Mouse (Mus musculus): ENCODE results near the gene Cerkl. TPM values are rescaled to one million over a fixed set of nuclear protein-coding genes. Genes with fewer than 3 reads are reported as not detected.

The Cerkl gene
- polyA plus RNA-seq, 1 experiment from 2014 or later: not detected

- Histone ChIP-seq H3K27me3 (replicated peaks) (peaks cover 69% of the 10 kb centered on the region), H3K36me3 (no peaks in the 10 kb centered on the region), H3K9ac (no peak overlapping the region), H3K4me2 (no peak overlapping the region), H3K4me1 (replicated peaks) (peaks cover 13% of the 10 kb centered on the region), H3K27ac (ENCODE audit: poor library complexity, severe bottlenecking) (no peak overlapping the region), H3K9me3 (replicated peaks) (no peaks in the 10 kb centered on the region), H3K4me3 (no peak overlapping the region)
- WGBS: 53% methylated on average over 3 of the region's 3 CpGs
- ATAC-seq (ENCODE audit: insufficient number of reproducible peaks, low FRiP score): no peak
These were observed 849 bp upstream of the Cerkl start for GRCm38 (mm10) chr2:79457434-79457833.

DNA sequence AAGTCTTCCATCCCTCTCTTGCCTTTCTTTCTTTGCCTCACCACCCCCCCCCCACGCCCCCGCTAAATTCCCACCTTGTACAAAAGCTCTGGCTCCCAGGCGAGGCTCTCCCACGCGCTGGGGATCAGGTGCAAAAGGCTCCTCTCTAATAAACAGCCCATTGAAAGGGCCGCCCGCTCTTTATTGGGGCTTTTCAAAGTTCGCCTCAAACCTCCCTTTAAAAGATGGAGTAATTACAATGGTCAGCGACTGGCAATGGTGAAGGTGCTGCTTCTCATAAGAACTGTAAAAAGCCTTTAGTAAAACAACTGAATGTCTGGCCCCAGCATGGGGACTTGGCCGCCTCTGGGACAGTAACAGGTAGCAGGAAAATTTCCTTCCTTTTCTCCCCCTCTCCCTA is 939 bp downstream of the Cerkl start:
- H3K36me3 ChIP-seq: no peaks in the 10 kb centered on the region
- no peak overlapping the region for H3K4me3 ChIP-seq
- H3K4me2 ChIP-seq: no peak overlapping the region
- H3K9me3 ChIP-seq (replicated peaks): no peaks in the 10 kb centered on the region
- H3K9ac ChIP-seq: no peak overlapping the region
- WGBS: 8% methylated on average over 10 of the region's 10 CpGs
- peaks cover 13% of the 10 kb centered on the region for H3K4me1 ChIP-seq (replicated peaks)
- no peak overlapping the region for H3K27ac ChIP-seq (ENCODE audit: poor library complexity, severe bottlenecking)
- peaks cover 64% of the 10 kb centered on the region for H3K27me3 ChIP-seq (replicated peaks)
- ATAC-seq (ENCODE audit: insufficient number of reproducible peaks, low FRiP score): no peak

GRCm38 (mm10) chr2:79454786-79455446 is 1.7 kb downstream of the Cerkl start:
- H3K27me3 ChIP-seq (replicated peaks): peaks cover 57% of the 10 kb centered on the region
- H3K36me3 ChIP-seq: no peaks in the 10 kb centered on the region
- no peaks in the 10 kb centered on the region for H3K9me3 ChIP-seq (replicated peaks)
- H3K4me3 ChIP-seq: no peak overlapping the region
- H3K4me2 ChIP-seq: no peak overlapping the region
- H3K4me1 ChIP-seq (replicated peaks): peaks cover 13% of the 10 kb centered on the region
- 18% methylated on average over 15 of the region's 15 CpGs for WGBS
- no peak overlapping the region for H3K9ac ChIP-seq
- no peak overlapping the region for H3K27ac ChIP-seq (ENCODE audit: poor library complexity, severe bottlenecking)
- no peak for ATAC-seq (ENCODE audit: insufficient number of reproducible peaks, low FRiP score)

DNA sequence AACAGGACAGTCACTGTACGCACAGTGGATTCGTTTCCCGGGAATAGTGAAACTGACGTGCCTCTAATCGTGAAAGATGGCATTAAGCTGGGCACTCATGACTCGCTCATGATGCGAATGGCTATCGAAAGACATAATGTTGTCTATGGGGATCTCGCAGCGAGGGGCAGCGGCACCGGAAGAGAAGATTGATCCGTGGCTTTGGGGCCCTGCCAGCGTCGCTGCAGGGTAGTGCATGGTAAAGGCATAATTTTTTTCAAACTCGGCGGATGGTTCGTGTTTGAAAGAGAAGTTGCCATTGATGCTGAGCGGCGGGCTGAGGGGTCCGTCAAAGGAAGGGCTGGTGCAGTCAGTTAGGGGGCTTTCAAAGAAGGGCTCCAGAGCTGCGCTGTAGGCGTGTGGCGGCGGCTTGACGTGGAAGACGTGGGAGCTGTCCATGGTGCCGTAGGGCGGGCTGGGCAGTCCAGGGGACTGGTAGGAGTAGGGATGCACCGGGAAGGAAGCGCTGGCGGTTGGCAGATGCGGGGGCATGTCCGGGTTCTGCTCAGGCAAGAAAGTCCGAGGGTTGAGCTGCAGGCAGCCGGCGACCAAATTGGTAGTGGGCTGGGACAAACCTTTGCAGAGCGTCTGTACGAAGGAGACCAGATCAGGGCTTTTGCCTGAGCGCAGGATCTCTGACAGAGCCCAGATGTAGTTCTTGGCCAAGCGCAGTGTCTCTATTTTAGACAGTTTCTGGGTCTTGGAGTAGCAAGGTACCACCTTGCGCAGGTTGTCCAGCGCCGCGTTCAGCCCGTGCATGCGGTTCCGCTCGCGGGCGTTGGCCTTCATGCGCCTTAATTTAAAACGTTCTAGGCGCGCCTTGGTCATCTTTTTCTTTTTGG is 2.4 kb downstream of the Cerkl start:
- Histone ChIP-seq H3K4me3 (peak overlapping the region; percentile 48), H3K4me1 (replicated peaks) (peaks cover 12% of the 10 kb centered on the region), H3K9ac (no peak overlapping the region), H3K36me3 (no peaks in the 10 kb centered on the region), H3K27ac (ENCODE audit: poor library complexity, severe bottlenecking) (no peak overlapping the region), H3K4me2 (peak overlapping the region; percentile 97), H3K9me3 (replicated peaks) (no peaks in the 10 kb centered on the region), H3K27me3 (replicated peaks) (peaks cover 52% of the 10 kb centered on the region)
- 2% methylated on average over 55 of the region's 55 CpGs for WGBS
- ATAC-seq (ENCODE audit: insufficient number of reproducible peaks, low FRiP score): no peak

GRCm38 (mm10) chr2:79451438-79451837 is 5.1 kb downstream of the Cerkl start:
- Histone ChIP-seq H3K9me3 (replicated peaks) (no peaks in the 10 kb centered on the region), H3K36me3 (no peaks in the 10 kb centered on the region), H3K27ac (ENCODE audit: poor library complexity, severe bottlenecking) (no peak overlapping the region), H3K27me3 (replicated peaks) (peaks cover 25% of the 10 kb centered on the region), H3K4me2 (no peak overlapping the region), H3K4me3 (no peak overlapping the region), H3K4me1 (replicated peaks) (peaks cover under 1% of the 10 kb centered on the region), H3K9ac (no peak overlapping the region)
- no peak for ATAC-seq (ENCODE audit: insufficient number of reproducible peaks, low FRiP score)
- WGBS: 46% methylated on average over 5 of the region's 5 CpGs

GRCm38 (mm10) chr2:79450684-79451394 is 5.7 kb downstream of the Cerkl start:
- no peak for ATAC-seq (ENCODE audit: insufficient number of reproducible peaks, low FRiP score)
- Histone ChIP-seq H3K36me3 (no peaks in the 10 kb centered on the region), H3K27ac (ENCODE audit: poor library complexity, severe bottlenecking) (no peak overlapping the region), H3K9me3 (replicated peaks) (no peaks in the 10 kb centered on the region), H3K27me3 (replicated peaks) (peaks cover 20% of the 10 kb centered on the region), H3K4me3 (no peak overlapping the region), H3K9ac (no peak overlapping the region), H3K4me1 (replicated peaks) (no peaks in the 10 kb centered on the region), H3K4me2 (no peak overlapping the region)
- WGBS: 62% methylated on average over 4 of the region's 4 CpGs

DNA sequence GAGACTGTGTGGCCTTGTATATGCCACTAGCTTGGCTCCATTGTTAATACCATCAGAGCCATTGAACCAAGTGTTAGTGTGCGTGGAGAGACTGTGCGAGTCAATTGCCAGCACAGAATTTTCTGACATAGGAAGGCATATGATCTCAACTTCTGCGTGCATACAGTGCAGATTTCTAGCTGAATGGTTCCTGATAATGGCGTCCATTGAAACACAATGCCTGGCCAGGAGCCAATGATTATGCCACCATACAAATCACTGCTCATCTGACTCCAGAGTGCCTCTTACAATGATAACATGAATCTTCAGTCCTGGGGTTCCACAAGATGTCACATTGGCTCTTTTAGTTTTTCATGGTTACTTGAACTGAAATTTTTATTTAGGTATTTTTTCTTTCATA is 7.2 kb downstream of the Cerkl start:
- no peak overlapping the region for H3K4me3 ChIP-seq
- no peak overlapping the region for H3K9ac ChIP-seq
- WGBS: 62% methylated on average over 4 of the region's 4 CpGs
- H3K27me3 ChIP-seq (replicated peaks): peaks cover 5% of the 10 kb centered on the region
- H3K4me1 ChIP-seq (replicated peaks): no peaks in the 10 kb centered on the region
- H3K4me2 ChIP-seq: no peak overlapping the region
- no peak for ATAC-seq (ENCODE audit: insufficient number of reproducible peaks, low FRiP score)
- no peak overlapping the region for H3K27ac ChIP-seq (ENCODE audit: poor library complexity, severe bottlenecking)
- no peaks in the 10 kb centered on the region for H3K9me3 ChIP-seq (replicated peaks)
- H3K36me3 ChIP-seq: no peaks in the 10 kb centered on the region

- no peak overlapping the region for H3K4me2 ChIP-seq
- peaks cover 3% of the 10 kb centered on the region for H3K27me3 ChIP-seq (replicated peaks)
- no peaks in the 10 kb centered on the region for H3K36me3 ChIP-seq
- 50% methylated on average over 1 of the region's 1 CpGs for WGBS
- H3K4me1 ChIP-seq (replicated peaks): no peaks in the 10 kb centered on the region
- ATAC-seq (ENCODE audit: insufficient number of reproducible peaks, low FRiP score): no peak
- no peak overlapping the region for H3K9ac ChIP-seq
- no peaks in the 10 kb centered on the region for H3K9me3 ChIP-seq (replicated peaks)
- H3K27ac ChIP-seq (ENCODE audit: poor library complexity, severe bottlenecking): no peak overlapping the region
- no peak overlapping the region for H3K4me3 ChIP-seq
These were observed 9.4 kb downstream of the Cerkl start for GRCm38 (mm10) chr2:79447198-79447597.

- no peak overlapping the region for H3K4me2 ChIP-seq
- 73% methylated on average over 3 of the region's 3 CpGs for WGBS
- H3K4me3 ChIP-seq: no peak overlapping the region
- H3K27ac ChIP-seq (ENCODE audit: poor library complexity, severe bottlenecking): no peak overlapping the region
- no peak for ATAC-seq (ENCODE audit: insufficient number of reproducible peaks, low FRiP score)
- H3K9ac ChIP-seq: no peak overlapping the region
- no peaks in the 10 kb centered on the region for H3K27me3 ChIP-seq (replicated peaks)
- H3K4me1 ChIP-seq (replicated peaks): no peaks in the 10 kb centered on the region
- H3K9me3 ChIP-seq (replicated peaks): no peaks in the 10 kb centered on the region
- H3K36me3 ChIP-seq: no peaks in the 10 kb centered on the region
These were observed 12.5 kb downstream of the Cerkl start for GRCm38 (mm10) chr2:79443861-79444620.

DNA sequence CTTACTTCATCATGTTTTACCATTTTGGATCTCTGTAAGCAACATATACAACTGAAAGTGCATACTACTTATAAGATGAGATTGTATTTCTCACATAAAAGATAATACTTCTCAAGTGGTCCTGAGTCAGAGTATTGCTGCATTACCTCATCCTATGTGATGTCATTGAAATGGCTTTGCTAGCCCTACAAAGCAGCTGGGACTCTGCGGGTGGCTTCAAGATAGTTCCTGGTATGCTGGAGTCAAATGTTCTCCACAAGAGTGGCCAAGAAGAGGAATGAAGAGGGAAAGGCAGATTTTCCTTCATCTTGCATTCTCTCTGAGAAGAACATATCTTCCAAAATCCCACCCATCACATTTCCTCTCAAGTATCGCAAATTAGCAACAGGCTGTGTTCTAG is 13.2 kb downstream of the Cerkl start:
- H3K4me1 ChIP-seq (replicated peaks): no peaks in the 10 kb centered on the region
- no peaks in the 10 kb centered on the region for H3K36me3 ChIP-seq
- H3K9me3 ChIP-seq (replicated peaks): no peaks in the 10 kb centered on the region
- ATAC-seq (ENCODE audit: insufficient number of reproducible peaks, low FRiP score): no peak
- H3K9ac ChIP-seq: no peak overlapping the region
- H3K4me2 ChIP-seq: no peak overlapping the region
- H3K27me3 ChIP-seq (replicated peaks): no peaks in the 10 kb centered on the region
- H3K27ac ChIP-seq (ENCODE audit: poor library complexity, severe bottlenecking): no peak overlapping the region
- WGBS: 82% methylated on average over 2 of the region's 2 CpGs
- H3K4me3 ChIP-seq: no peak overlapping the region

DNA sequence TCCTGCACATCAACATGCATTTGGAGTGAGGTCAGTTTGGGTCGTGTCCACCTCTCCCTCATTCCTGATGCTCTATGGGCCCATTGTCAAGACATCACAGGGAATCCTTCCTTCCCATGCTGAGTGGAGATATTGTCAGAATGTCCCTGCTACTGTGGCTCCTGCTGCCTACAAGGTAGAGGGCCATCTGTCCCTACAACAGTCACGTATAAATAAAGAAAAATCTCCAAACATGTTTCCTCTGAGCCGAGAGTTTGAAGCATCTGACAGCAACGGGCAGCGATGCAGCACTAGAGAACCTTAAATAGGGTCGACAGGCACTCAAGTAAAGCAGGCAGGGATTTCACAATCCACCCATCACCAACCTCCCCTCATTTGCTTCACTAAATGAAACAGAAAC is 13.7 kb downstream of the Cerkl start:
- Histone ChIP-seq H3K9me3 (replicated peaks) (no peaks in the 10 kb centered on the region), H3K9ac (no peak overlapping the region), H3K36me3 (no peaks in the 10 kb centered on the region), H3K4me1 (replicated peaks) (no peaks in the 10 kb centered on the region), H3K4me2 (no peak overlapping the region), H3K27me3 (replicated peaks) (no peaks in the 10 kb centered on the region), H3K27ac (ENCODE audit: poor library complexity, severe bottlenecking) (no peak overlapping the region), H3K4me3 (no peak overlapping the region)
- ATAC-seq (ENCODE audit: insufficient number of reproducible peaks, low FRiP score): no peak
- WGBS: 72% methylated on average over 6 of the region's 6 CpGs
